Mouse (Mus musculus) bone marrow, adult 2 months (tissue): ENCODE results near the gene Sipa1l2.

Experiments
- CTCF ChIP-seq: fragments of 200-500 bp; IDR thresholded peaks from 2 replicates; pipeline ENCODE4 v1.5.1; 2011; ENCODE audit warnings: low read length, control low read depth; ENCODE audit not compliant: control insufficient read depth, insufficient read depth
- POLR2A ChIP-seq: fragments of 200-500 bp; IDR thresholded peaks from 2 replicates; pipeline ENCODE4 v1.6.1; 2011; ENCODE audit warnings: low read depth, mild to moderate bottlenecking, control low read depth, low read length, borderline replicate concordance; ENCODE audit not compliant: control insufficient read depth

- TF ChIP-seq POLR2A (no peak), CTCF (no peak)
Measured at GRCm38 (mm10) chr8:125559066-125559653, 10.4 kb downstream of the Sipa1l2 start.
